Mouse (Mus musculus) ES-Bruce4 (cell line): ENCODE results near the gene Ank2.

Source experiments
- CTCF ChIP-seq: IDR thresholded peaks from one replicate; pipeline ENCODE4 v1.8.1; 2011; ENCODE audit warnings: low read depth, low read length
- EP300 ChIP-seq: IDR thresholded peaks from 2 replicates; pipeline ENCODE4 v1.6.1; 2011; ENCODE audit warnings: low read depth, low read length; ENCODE audit not compliant: insufficient read depth
- POLR2A ChIP-seq: IDR thresholded peaks from one replicate; pipeline ENCODE4 v1.8.1; 2011; ENCODE audit warnings: low read length; ENCODE audit not compliant: insufficient read depth

- TF ChIP-seq CTCF (no peak), EP300 (no peak), POLR2A (no peak)
These were observed 203.2 kb downstream of the Ank2 start for GRCm38 (mm10) chr3:127295921-127296320.
